Mouse (Mus musculus) erythroblast, embryonic 14.5 days (primary cell): ENCODE data around the gene Epb41l1. TPM values are rescaled to one million over a fixed set of nuclear protein-coding genes. Genes with fewer than 3 reads are reported as not detected.
"Not testable (repeated sequence)": the region's sequence is repeated elsewhere in the genome, so short reads cannot be mapped to it uniquely, and the experiment has no call there.

ENCODE experiments used
- H3K27me3 ChIP-seq: 2 replicates; pipeline ENCODE4 v1.6.1; 2012; ENCODE audit warnings: inconsistent platforms; ENCODE audit not compliant: control insufficient read depth
- H3K36me3 ChIP-seq: 2 replicates; pipeline ENCODE4 v1.6.1; 2012; ENCODE audit warnings: mild to moderate bottlenecking, inconsistent platforms; ENCODE audit not compliant: control insufficient read depth
- H3K4me1 ChIP-seq: 2 replicates; pipeline ENCODE4 v1.6.1; 2012; ENCODE audit warnings: inconsistent platforms; ENCODE audit not compliant: control insufficient read depth
- H3K4me3 ChIP-seq: replicated peaks from 2 replicates; pipeline ENCODE3; 2012; ENCODE audit warnings: moderate library complexity, mild to moderate bottlenecking, inconsistent platforms
- H3K9me3 ChIP-seq: 2 replicates; pipeline ENCODE4 v1.6.1; 2012; ENCODE audit warnings: low read length, inconsistent platforms, mixed read lengths; ENCODE audit not compliant: control insufficient read depth
- GATA1 ChIP-seq: IDR thresholded peaks from 2 replicates; pipeline ENCODE4 v1.6.1; 2012; ENCODE audit warnings: low read length, inconsistent platforms, mixed read lengths
- TAL1 ChIP-seq: IDR thresholded peaks from 3 replicates; pipeline ENCODE4 v1.6.1; 2012; ENCODE audit warnings: low read length, inconsistent platforms, mixed read lengths
- polyA plus RNA-seq: library from polyadenylated mRNA; stranded (reverse); fragments of >175 nt; gene quantifications from 2 replicates; pipeline ENCODE4 v1.2.3, GENCODE M21; 2012

Epb41l1 gene
- polyA plus RNA-seq, 1 experiment: 0.39 TPM

DNA sequence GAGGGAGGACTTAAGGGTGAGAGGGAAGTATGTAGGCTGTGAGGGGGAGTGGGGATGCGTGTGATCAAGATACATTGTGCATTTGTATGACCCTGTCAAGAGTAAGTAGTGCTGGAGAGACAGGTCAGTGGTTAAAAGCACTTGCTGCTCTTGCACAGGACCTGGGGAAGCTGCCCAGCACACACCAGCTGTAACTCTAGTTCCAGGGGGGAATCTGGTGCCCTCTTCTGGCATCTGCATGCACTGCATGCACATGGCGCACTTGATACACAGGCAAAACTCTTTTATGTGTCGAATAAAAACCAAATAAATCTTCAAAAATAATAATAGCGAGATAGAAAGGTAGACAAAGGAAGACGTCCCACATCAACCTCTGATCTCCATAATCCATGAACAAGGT is 77.2 kb downstream of the Epb41l1 start:
- Histone ChIP-seq H3K27me3 (no peaks in the 10 kb centered on the region), H3K4me3 (no peak overlapping the region), H3K36me3 (peaks cover 20% of the 10 kb centered on the region), H3K9me3 (no peaks in the 10 kb centered on the region), H3K4me1 (peaks cover 55% of the 10 kb centered on the region)
- no peak for TF ChIP-seq TAL1
- TF ChIP-seq GATA1: no peak

DNA sequence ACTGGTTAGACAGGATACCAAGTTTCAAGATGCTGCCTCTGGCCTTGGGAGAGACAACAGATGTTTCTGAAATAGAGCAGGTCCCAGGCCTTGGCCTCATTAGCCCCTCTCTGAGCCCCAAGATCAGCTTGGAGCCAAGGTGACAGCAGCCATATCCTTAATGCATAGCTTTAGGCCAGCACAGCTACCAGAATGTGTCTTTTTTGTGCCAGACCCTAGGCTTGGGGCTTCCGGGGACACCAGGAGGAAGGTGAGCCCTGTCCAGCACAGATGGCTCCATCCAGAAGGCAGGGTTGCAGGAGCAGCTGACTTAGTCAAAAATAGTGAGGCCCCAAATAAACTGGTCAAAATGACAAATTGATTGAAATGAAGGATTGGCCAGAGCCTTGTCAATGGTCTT is 80.3 kb downstream of the Epb41l1 start:
- Histone ChIP-seq H3K4me3 (no peak overlapping the region), H3K9me3 (no peaks in the 10 kb centered on the region)
- TF ChIP-seq GATA1 (no peak), TAL1 (no peak)

DNA sequence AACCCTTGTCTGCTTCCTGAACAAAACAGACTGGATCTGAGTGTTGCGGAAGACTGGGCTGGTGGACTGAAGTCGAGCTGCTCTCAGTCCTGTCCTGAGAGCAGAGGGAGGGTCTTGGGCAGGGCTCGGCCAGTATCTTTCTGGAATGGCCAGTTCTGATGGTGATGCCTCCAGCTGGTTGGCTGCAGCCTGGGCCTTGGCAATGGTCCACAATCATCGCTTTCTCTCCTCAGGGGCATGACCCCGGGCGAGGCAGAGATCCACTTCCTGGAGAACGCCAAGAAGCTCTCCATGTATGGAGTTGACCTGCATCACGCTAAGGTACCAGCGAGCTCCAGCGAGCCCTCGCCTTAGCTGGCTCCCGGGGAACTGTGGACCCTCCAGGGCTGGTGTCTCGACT is 84.8 kb downstream of the Epb41l1 start:
- no peaks in the 10 kb centered on the region; the same call in 1 of the 2 replicates for H3K4me1 ChIP-seq
- no peaks in the 10 kb centered on the region for H3K9me3 ChIP-seq
- peaks cover 4% of the 10 kb centered on the region; the same call in 1 of the 2 replicates for H3K36me3 ChIP-seq
- no peak overlapping the region for H3K4me3 ChIP-seq
- H3K27me3 ChIP-seq: no peaks in the 10 kb centered on the region
- TF ChIP-seq TAL1 (no peak), GATA1 (no peak)

More for the DNA sequence above, 80.3 kb downstream of the Epb41l1 start:
- H3K36me3 ChIP-seq: peaks cover 16% of the 10 kb centered on the region
- no peaks in the 10 kb centered on the region for H3K27me3 ChIP-seq
- H3K4me1 ChIP-seq: peaks cover 24% of the 10 kb centered on the region

GRCm38 (mm10) chr2:156512028-156512427 is 91.3 kb downstream of the Epb41l1 start:
- no peak for TF ChIP-seq TAL1
- no peak for TF ChIP-seq GATA1
- Histone ChIP-seq H3K27me3 (no peaks in the 10 kb centered on the region), H3K4me3 (no peak overlapping the region), H3K36me3 (no peaks in the 10 kb centered on the region; the same call in 1 of the 2 replicates), H3K4me1 (peaks cover 5% of the 10 kb centered on the region), H3K9me3 (no peaks in the 10 kb centered on the region)

DNA sequence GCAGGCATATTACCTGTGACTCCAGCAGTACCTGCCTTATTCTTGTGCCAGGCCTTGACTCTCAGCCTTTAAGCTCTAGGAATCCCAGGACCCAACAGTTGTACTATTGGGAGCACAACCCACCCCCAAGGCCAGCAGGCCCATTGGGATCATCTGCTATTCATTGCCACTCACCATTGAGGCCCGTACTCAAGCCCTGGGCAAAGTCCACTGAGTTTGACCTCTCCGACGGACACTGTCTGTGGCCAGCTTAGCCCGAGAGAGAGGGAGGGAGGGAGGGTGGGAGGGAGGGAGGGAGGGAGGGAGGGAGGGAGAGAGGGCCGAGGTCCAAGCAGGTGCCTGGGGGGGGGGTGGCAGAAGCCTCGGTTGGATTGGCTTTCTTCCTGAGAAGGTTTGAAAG is 91.9 kb downstream of the Epb41l1 start:
- peaks cover 5% of the 10 kb centered on the region for H3K4me1 ChIP-seq
- H3K4me3 ChIP-seq: no peak overlapping the region
- no peaks in the 10 kb centered on the region for H3K9me3 ChIP-seq
- TF ChIP-seq GATA1 (no peak), TAL1 (no peak)
- no peaks in the 10 kb centered on the region for H3K27me3 ChIP-seq
- no peaks in the 10 kb centered on the region; the same call in 1 of the 2 replicates for H3K36me3 ChIP-seq

GRCm38 (mm10) chr2:156515102-156515501 is 94.4 kb downstream of the Epb41l1 start:
- TF ChIP-seq GATA1 (no peak), TAL1 (no peak)

DNA sequence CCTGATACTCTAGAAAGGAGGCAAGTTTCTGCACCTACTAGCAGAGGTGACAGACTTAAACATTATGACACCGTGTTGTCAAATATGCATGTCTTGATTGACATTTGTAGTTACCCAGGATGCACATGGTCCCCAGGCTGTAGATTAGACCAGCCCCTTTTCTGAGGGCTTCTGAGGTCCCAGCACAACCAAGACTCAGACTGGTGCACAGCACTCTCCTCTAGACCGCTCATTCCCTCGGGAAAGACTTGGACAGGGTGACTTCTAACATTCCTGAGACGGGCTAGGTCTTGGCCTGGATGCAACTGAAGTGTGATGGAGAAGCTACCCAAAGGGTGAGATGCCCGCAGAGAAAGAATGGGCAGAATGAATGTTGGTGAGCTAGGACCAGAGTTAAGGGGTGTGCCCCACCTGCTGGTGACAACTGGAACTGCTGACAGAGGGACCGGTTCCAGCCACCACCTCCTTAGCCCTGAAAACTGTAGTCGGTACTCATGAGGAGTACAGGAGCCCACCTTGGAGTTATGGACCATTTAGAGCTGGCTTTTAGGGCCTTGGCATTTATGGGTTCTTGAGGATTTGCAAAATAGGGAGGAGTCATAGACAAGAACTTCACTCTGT is 95.0 kb downstream of the Epb41l1 start:
- Histone ChIP-seq H3K36me3 (no peaks in the 10 kb centered on the region; the same call in 1 of the 2 replicates), H3K27me3 (no peaks in the 10 kb centered on the region), H3K9me3 (no peaks in the 10 kb centered on the region), H3K4me1 (peaks cover 5% of the 10 kb centered on the region), H3K4me3 (no peak overlapping the region)
- TF ChIP-seq GATA1 (no peak), TAL1 (no peak)

More at GRCm38 (mm10) chr2:156515102-156515501, 94.4 kb downstream of the Epb41l1 start:
- H3K9me3 ChIP-seq: no peaks in the 10 kb centered on the region
- peaks cover 5% of the 10 kb centered on the region for H3K4me1 ChIP-seq
- no peak overlapping the region for H3K4me3 ChIP-seq
- H3K36me3 ChIP-seq: no peaks in the 10 kb centered on the region; the same call in 1 of the 2 replicates
- no peaks in the 10 kb centered on the region for H3K27me3 ChIP-seq

GRCm38 (mm10) chr2:156516678-156517077 is 96.0 kb downstream of the Epb41l1 start:
- H3K9me3 ChIP-seq, H3K4me1 ChIP-seq, H3K27me3 ChIP-seq, H3K4me3 ChIP-seq, H3K36me3 ChIP-seq: not testable (repeated sequence)

DNA sequence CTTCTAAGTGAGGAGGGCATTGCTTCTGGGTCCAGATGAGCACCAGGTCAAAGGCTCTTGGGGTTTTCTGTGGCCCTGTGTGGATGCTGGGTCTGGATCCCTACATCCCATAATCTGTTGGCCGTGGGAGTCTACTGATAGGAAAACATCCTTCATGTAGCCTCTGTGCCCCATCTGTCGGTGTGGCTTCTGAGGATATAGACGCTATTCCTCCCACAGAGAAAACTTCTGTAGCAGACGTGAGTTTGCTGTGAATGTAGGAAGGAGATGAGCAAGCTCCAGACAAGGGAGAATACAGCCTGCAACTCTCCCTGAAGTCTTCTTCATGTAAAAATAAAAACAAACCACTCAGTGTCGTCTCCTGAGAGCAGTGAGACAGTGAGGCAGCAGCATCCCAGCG is 97.6 kb downstream of the Epb41l1 start:
- TF ChIP-seq GATA1 (no peak), TAL1 (no peak)
- no peaks in the 10 kb centered on the region for H3K27me3 ChIP-seq
- no peaks in the 10 kb centered on the region for H3K9me3 ChIP-seq

DNA sequence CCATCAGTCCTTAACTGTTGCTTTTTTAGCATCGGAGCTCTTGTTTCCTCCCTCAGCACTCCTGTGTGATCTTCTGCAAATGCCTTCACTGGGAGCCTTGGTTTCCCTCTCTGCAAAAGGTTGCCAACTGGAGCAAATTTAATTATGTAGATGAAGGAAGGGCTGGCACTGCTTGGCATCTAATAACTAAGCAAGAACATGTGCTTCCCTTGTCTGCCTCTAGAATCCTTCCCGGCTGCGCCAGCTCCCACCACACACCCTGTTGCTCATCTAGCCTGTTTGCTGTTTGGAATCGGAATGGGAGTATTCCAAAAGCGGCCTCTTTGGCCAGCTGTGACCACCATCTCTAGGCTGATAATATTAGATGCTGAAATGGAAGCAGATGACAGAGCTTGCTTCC is 98.9 kb downstream of the Epb41l1 start:
- Histone ChIP-seq H3K9me3 (no peaks in the 10 kb centered on the region), H3K4me3 (no peak overlapping the region), H3K36me3 (no peaks in the 10 kb centered on the region; the same call in 1 of the 2 replicates), H3K4me1 (no peaks in the 10 kb centered on the region), H3K27me3 (no peaks in the 10 kb centered on the region)
- TF ChIP-seq TAL1: no peak
- no peak for TF ChIP-seq GATA1

More for the DNA sequence above, 97.6 kb downstream of the Epb41l1 start:
- Histone ChIP-seq H3K36me3 (no peaks in the 10 kb centered on the region; the same call in 1 of the 2 replicates), H3K4me1 (no peaks in the 10 kb centered on the region), H3K4me3 (no peak overlapping the region)
